Mouse (Mus musculus) layer of hippocampus, postnatal 25 days (tissue): ENCODE measurements at regions not wholly inside any gene's neighbourhood (a gene's known extent, or its start where the extent isn't known, plus 50 kb on each side); places are given as distances from the start of the nearest gene placed in this dataset.

Experiments
- DNase-seq, 2 experiments: peaks; one replicate each; pipeline ENCODE4 v3.0.0; 2022; ENCODE audit warnings: mixed read lengths in 2 of 2, low spot score in 1 of 2; ENCODE audit errors: extremely low spot score in 1 of 2

DNA sequence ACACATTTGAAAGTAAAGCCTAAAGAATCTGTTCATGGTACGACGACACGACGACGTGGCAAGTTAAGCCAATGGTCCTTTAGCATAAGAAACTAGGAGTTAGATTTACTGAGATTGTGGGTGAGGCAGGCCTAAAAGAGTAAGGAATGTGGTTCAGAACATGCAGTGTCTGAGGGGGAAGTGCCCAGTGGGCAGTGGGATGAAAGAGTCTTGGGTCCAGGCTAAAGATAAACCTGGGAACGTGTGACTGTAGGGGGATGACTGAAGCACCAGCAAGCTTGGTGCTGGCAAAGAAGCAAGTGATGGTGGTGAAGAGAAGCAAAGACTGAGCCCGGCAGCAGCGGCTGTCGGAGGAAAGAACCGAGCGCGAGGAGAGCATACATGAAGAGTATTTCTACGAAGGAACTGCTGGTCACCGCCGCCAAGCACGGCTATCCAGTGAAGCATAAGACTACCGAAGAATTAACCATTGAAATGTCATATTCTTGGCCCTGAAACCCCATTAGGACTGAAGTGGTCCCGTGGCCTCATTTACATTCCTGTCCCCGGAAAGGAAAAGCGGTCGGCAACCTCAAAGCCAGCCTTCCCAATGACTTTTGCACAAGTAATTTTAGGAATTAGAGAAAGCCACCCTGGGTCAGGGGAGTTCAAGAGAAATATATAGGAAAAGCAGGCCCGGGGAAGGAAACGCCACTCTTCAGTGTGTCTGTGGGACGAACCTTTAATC, 76.2 kb upstream of the Armc2 start:
- no peak for DNase-seq

GRCm38 (mm10) chr10:42093176-42093759, 75.0 kb upstream of the Armc2 start:
- DNase-seq, result no peak

GRCm38 (mm10) chr10:42092500-42092899, 74.3 kb upstream of the Armc2 start:
- DNase-seq, result no peak

- DNase-seq, result no peak
Measured at GRCm38 (mm10) chr10:42091546-42092168, 73.4 kb upstream of the Armc2 start.

- DNase-seq, result no peak
Measured at GRCm38 (mm10) chr10:42090806-42091205, 72.6 kb upstream of the Armc2 start.

DNA sequence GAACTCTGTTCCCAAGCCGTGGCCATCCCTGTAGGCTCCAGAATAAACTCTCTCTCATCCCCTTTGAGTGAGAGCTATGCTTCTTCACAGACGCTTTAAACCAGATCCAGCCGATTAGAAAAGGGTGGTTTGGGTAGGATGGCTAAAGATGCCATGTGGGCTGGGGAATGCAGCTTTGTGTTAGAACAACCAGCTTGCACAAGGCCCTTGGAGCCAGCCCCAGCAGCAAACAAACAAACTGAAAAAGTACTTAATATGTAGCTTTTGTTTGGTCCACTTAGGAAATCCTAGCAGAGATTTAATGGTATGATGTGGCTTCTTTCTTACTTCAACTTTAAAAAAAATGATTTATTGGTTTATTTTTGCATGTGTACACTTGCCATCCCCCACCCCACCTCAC, 71.9 kb upstream of the Armc2 start:
- DNase-seq, result no peak

DNA sequence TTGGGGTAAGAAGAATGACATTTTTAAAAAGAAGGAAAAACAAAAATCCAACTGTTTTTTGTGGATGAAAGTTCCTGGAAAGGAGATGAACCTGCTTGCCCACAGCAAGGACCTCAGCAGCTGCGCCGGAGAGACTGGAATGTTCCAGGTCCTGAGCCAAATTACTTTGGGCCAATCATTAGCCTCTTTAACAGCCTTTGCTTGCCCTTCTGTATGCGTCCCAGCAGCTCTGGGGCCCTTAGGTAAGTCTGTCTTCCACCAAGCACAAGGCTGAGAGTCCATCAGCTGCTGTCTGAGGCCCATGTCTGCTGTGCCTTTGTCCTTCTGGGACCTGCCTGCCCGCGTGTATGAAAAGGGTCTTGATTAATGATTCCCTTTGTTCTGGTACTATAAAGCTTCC, 71.4 kb upstream of the Armc2 start:
- no peak for DNase-seq

DNA sequence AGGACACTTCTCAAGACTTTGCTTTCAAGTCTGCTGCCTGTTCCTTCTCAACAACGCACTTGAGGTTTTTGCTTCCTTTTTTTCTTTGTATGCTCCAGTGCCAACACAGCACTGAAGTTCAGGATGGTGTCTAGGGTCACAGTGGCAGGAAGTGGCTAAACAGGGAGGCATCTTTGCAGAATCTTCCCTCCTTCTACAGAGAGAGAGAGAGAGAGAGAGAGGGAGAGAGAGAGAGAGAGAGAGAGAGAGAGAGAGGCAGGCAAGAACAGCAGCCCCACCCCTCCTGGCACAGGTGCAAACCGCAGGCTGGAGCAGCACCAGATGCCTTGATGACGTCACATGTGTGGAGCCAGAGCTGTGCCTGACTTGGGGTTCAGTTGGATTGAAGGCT, 71.0 kb upstream of the Armc2 start:
- peak in 1 of 2 experiments; percentile 39 for DNase-seq

DNA sequence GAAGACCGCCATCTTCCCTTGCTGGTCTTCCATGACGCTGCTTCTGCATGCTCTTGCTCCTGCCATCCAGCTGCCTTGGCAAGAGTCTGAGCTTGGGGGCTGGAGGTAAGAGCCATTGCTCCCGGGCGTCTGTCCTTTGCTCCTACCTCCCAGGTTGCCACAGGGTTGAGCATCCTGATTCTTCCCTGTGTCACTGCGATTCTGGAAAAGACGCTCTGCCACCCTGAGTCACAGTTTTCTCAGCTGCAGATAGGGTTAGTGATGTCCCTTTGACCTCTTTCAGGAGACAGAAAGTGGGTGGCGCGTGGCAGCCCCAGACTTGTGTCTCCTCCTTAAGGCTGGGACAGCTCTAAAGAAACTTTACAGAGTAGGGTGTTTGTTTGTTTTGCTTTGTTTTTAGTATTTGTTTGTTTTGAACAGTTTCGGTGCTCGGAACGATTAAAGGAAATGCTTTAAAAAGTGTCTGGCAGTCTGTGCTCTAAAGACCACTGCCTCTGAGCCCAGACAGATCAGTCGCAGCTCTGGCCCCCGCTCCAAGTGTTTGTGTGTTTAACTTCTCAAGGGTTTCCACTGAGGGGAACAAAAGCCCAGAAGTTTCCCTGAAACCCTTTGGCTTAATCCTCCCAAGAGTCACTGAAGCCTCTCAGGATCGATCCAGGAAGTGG, 70.5 kb upstream of the Armc2 start:
- no peak for DNase-seq

GRCm38 (mm10) chr10:42087906-42088305, 69.7 kb upstream of the Armc2 start:
- DNase-seq, result no peak

- no peak for DNase-seq
Measured at GRCm38 (mm10) chr10:42086691-42087090, 68.4 kb upstream of the Armc2 start.

- DNase-seq, result no peak
Measured at GRCm38 (mm10) chr10:42085295-42085694, 67.1 kb upstream of the Armc2 start.

- DNase-seq, result no peak
Measured at GRCm38 (mm10) chr10:42082227-42082840, 64.1 kb upstream of the Armc2 start.

GRCm38 (mm10) chr10:42079775-42080174, 61.5 kb upstream of the Armc2 start:
- no peak for DNase-seq

- DNase-seq, result no peak
Measured at GRCm38 (mm10) chr10:42076711-42077110, 58.5 kb upstream of the Armc2 start.

GRCm38 (mm10) chr10:42075545-42075944, 57.3 kb upstream of the Armc2 start:
- DNase-seq, result no peak

- DNase-seq, result no peak
Measured at GRCm38 (mm10) chr10:42072758-42073157, 54.5 kb upstream of the Armc2 start.

GRCm38 (mm10) chr10:42072131-42072530, 53.9 kb upstream of the Armc2 start:
- no peak for DNase-seq

DNA sequence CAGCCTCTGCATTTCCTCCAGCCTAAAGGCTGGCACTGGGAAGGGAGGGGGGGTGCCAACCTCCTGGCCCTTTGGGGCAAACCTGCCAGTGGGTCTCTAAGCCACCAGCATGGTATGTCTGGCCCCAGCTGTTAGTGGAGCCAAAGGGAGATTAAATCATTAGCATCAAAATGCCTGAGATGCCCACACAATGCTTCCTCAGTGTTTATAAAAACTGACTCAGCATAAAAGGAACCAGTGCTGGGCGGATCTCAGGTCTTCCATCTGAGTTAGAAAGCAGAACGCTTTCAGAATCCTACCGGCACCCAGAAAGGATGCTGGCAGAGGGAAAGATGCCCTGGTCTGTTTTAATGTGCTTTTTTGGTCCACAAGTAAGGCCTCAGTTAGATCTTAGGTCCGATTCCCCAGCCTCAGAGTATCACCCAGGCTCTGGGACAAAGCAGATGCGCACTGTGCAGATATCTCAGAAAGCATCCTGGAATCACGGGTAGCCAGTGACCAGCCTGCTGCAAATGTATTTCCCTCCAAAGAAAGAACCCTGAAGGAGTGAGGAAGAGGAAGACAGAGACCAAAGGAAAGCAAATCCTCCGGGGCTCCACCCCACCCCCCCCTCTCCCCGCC, 53.3 kb upstream of the Armc2 start:
- no peak for DNase-seq

DNA sequence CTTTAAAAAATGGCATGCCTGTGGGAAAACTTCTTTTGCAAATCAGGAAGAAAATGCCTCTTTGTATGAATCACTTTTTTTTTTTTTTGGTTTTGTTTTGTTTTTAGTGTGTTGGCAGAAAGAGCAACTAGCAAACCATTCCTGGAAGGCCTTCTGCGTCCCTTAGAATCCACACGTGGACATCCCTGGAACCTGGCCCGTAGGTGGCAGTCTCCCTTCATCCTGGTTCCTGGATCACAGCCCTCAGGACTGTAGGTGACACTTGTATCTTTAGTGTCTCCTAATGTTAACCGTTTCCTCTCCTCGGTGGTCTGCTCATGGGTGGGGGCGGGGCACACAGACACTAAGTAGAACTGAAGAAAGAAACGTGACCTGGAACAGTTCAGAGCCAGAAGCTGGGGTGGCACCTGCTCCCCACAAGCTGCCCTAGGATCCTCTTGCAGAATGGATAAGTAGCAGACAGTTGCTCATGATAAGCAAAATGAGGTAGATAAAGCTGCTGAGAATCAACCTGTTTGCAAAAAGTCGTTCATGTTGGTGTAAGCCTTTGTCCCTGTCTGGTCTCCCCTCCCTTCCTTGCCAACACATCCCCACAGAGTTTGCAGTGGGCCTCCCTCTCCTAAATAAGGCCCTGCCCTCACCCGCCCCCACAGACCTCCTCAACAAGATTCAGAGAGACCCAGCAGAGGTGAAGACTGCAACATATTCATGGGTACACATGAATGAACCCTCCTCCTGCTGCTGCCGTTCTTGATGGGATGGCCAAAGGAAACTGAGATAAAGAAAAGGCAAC, 52.6 kb upstream of the Armc2 start:
- DNase-seq, result no peak
